Mouse (Mus musculus) CH12F3 (cell line): Measurements from ENCODE around the gene Treh.

Experiments used
- in situ Hi-C: fragments of 300-500 bp; cut with MboI; formaldehyde crosslinking; loops from 2 replicates; pipeline ENCODE4 v1.14.3; 2020; ENCODE audit warnings: low sequenced_read_pairs

Gene Treh

GRCm38 (mm10) chr9:44715109-44715508, 42.1 kb downstream of the Treh start:
- in situ Hi-C loops, result no loop called here

- in situ Hi-C loops, result no loop called here
These were observed 42.8 kb downstream of the Treh start for GRCm38 (mm10) chr9:44715705-44716362.

- in situ Hi-C loops, result no loop called here
These were observed 44.2 kb downstream of the Treh start for GRCm38 (mm10) chr9:44716997-44717821.

- in situ Hi-C loops, result no loop called here
These were observed 44.8 kb downstream of the Treh start for GRCm38 (mm10) chr9:44717822-44718242.

- in situ Hi-C loops, result no loop called here
These were observed 46.1 kb downstream of the Treh start for GRCm38 (mm10) chr9:44718937-44719631.

- in situ Hi-C loops, result no loop called here
These were observed 46.8 kb downstream of the Treh start for GRCm38 (mm10) chr9:44719632-44720357.

- in situ Hi-C loops, result no loop called here
These were observed 47.5 kb downstream of the Treh start for GRCm38 (mm10) chr9:44720358-44721153.

GRCm38 (mm10) chr9:44721154-44721876, 48.3 kb downstream of the Treh start:
- in situ Hi-C loops, result no loop called here

GRCm38 (mm10) chr9:44721877-44722186, 48.8 kb downstream of the Treh start:
- in situ Hi-C loops, result no loop called here

- in situ Hi-C loops, result no loop called here
These were observed 49.5 kb downstream of the Treh start for GRCm38 (mm10) chr9:44722575-44722974.

GRCm38 (mm10) chr9:44723008-44723407, 50.0 kb downstream of the Treh start:
- in situ Hi-C loops, result no loop called here

GRCm38 (mm10) chr9:44723521-44724041, 50.5 kb downstream of the Treh start:
- in situ Hi-C loops, result no loop called here

- in situ Hi-C loops, result no loop called here
These were observed 51.2 kb downstream of the Treh start for GRCm38 (mm10) chr9:44724223-44724622.

- in situ Hi-C loops, result no loop called here
These were observed 51.6 kb downstream of the Treh start for GRCm38 (mm10) chr9:44724665-44725064.

- in situ Hi-C loops, result no loop called here
These were observed 53.6 kb downstream of the Treh start for GRCm38 (mm10) chr9:44726431-44727146.

- in situ Hi-C loops, result no loop called here
These were observed 54.4 kb downstream of the Treh start for GRCm38 (mm10) chr9:44727441-44727840.

GRCm38 (mm10) chr9:44732130-44732549, 59.1 kb downstream of the Treh start:
- in situ Hi-C loops, result no loop called here

GRCm38 (mm10) chr9:44732921-44733530, 60.0 kb downstream of the Treh start:
- in situ Hi-C loops, result no loop called here
